Mouse (Mus musculus): ENCODE results near the gene Tmem107. TPM values are rescaled to one million over a fixed set of nuclear protein-coding genes. Genes with fewer than 3 reads are reported as not detected.

Tmem107 gene
- total RNA-seq, 2 experiments from 2014 or later: 18.6 to 40.6 TPM

DNA sequence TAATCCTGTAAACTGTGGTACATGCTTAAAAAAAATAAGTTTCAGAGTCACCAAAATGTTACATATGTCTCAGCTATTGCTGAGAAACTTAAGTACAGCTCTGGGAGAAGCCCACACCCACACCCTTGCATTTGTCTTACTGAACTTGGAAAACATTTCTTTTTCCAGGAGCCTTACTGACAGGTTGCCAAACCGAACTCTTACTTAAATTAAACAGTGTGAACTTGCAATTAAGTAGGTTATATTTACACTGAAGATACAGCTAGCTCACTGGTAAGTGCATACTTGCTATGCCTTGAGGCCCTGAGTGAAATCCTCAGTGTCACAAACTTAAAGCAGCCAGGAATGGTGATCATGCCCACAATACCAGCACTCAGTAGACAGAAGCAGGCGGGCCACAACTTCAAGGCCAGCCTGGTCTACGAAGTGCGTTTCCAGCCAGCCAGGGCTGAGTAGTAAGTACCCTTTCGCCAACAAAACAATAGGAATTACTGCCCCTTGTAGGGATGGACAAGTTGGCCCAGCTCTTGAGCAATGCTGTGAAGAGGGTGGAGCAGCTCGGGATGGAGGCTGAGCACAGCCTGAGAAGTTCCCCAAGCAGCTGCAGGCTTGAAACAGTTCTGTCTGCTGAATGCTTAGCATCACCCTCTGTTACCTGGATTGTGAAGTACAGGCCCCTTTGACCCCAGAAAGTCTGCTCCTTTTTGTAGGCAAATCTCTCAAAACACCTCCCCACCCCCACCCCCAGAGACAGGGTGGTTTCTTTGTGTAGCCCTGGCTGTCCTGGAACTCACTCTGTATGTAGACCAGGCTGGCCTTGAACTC lies 3.6 kb downstream of the Tmem107 start:
- peak; percentile 15 for ATAC-seq (replicated peaks; ENCODE audit: poor library complexity)

DNA sequence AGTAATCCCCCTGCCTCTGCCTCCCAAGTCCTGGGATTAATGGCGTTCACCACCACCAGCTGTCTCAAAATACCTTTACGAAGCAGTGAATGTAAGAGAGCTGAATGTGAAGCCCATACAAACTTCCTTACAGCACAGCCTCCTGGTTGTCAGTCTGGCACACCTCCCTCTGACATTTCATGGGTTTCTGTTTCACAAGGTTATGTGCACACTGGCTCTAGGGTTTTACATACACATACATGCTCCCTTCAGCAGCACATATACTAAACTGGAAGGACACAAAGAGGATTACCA lies 4.1 kb downstream of the Tmem107 start:
- ATAC-seq (replicated peaks; ENCODE audit: poor library complexity): no peak

DNA sequence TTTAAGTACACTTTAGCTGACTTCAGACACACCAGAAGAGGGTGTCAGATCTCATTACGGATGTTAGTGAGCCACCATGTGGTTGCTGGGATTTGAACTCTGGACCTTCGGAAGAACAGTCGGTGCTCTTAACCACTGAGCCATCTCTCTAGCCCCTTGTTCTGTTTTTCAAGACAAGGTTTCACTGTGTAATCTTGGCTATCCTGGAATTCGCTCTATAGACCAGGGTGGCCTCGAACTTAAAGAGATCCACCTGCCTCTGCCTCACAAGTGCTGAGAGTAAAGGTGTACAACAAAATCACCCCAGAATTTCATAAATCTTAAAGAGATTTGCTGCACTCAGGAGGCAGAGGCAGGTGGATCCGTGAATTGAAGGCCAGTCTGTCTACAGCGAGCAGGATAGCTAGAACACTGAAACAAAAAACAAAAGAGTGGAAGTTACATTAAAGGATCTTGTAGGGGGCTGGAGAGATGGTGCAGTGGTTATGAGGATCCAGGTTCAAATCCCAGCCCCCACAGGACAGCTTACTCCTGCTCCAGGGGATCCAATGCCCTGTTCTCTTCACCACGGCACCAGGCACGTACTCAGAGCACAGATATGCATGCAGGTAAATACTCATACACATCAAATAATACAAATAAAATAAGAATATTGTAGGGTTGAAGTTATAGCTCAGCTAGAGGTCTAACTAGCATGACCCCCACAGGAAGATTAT lies 5.3 kb downstream of the Tmem107 start:
- no peak for ATAC-seq (replicated peaks; ENCODE audit: poor library complexity)

DNA sequence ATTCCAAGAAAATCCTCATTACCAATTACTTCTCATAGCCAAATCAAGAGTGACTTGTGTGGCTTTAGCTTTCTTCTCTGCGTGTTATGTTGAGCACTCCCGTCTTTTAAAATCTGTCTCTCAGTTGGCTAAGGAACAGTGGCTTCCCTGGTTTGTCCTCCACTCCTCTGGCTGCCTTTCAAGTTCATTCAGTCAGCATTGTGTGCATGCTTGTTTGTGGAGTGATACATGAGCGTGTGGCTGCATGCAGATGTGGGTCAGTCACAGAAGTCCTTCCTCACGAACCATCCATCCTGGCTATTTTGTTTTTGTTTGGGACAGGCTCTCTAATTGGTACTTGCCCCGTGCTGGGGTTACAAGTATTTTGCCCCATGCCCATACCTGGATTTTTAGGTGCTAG lies 6.0 kb downstream of the Tmem107 start:
- no peak for ATAC-seq (replicated peaks; ENCODE audit: poor library complexity)

DNA sequence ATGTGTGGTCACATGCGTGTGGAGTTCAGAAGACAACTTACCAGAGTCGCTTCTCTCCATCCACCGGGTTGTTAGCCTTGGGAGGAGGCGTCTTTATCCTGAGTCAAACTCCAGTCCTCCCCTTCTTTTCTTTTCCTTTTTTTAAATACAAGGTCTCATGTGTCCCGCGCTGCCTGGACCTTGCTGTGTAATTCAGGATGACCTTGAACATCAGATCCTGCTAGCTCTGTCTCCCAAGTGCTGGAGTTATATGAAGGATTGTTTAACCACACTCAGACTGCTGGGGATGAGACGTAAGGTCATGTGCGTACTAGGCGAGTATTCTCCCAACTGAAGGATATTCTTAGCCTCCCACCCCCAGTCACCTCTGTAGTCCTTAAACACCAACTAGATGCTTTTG lies 6.7 kb downstream of the Tmem107 start:
- no peak for ATAC-seq (replicated peaks; ENCODE audit: poor library complexity)

DNA sequence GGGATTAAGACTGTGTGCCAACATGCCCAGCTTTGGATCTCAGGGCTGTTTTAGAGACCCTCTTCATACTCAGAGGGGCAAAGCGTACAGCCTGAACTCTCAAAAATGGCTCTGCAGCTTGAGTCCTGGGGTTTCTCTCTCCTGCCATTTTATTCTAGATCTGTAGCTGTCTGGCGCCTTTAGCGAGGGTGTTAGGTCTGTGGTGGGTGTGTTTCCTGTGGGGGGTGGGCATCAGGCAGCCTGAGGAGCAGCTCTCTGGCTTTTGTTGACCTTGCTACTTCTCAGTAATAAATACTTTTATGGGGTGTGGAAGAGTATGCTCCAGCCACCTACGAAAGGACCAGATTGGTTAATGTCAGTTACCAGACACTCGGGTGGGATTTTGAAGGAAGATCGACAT lies 7.4 kb downstream of the Tmem107 start:
- no peak for ATAC-seq (replicated peaks; ENCODE audit: poor library complexity)

DNA sequence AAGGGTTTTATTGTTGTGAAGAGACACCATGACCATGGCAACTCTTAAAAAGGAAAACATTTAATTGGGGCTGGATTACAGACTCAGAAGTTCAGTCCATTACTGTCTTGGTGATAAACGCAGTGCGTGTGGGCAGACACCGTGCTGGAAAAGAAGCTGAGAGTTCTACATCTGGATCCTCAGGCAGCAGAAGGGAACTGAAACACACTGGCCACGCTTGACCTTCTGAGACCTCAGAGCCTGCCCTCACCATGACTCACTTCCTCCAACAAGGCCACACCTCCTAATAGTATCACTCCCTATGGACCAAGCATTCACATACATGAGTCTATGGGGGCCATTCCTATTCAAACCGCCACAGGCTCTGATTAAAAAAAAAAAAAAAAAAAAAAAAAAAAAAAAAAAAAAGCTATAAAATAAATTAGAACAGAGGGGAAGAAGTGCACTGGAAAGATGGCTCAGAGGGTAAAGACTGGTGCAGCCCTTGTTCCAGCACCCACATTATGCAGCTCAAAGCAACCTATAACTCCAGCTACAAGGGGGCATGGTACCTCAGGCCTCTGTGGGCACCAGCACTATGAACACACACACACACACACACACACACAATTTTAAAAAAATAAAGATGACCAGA lies 8.3 kb downstream of the Tmem107 start:
- peak; percentile 60 for ATAC-seq (replicated peaks; ENCODE audit: poor library complexity)

DNA sequence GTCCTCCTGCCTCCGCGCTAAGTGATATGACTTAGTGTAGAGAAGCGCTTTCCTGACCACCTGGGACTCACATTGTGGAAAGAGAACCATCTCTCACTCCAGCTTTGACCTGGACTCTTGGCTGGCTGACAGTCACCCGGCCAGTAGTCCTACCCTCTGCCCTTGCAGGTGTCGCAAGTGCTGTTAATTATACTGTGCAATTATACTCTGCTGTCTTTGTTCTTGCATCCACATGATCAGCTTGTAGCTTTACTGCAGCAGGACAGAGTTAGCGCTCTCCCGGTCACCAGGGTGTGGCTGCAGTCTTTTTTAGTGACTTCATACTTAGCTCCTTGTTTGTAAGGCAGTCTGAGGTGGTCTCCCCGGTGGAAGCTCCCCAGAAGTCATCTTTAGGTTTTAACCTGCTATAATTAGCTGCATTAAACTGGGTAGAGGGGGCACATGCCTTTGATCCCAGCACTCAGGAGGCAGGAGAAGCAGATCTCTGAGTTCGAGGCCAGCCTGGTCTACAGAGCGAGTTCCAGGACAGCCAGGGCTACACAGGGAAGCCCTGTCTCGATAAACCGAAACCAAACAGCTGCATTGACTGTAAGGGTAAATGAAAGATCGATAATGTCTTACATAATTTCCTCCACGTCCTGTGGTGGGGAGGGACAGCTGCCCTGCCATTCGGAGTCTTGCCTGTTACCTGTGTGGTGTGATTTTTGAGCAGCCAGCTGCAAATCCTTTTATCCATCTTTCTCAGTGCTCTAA lies 9.7 kb downstream of the Tmem107 start:
- ATAC-seq (replicated peaks; ENCODE audit: poor library complexity): no peak

DNA sequence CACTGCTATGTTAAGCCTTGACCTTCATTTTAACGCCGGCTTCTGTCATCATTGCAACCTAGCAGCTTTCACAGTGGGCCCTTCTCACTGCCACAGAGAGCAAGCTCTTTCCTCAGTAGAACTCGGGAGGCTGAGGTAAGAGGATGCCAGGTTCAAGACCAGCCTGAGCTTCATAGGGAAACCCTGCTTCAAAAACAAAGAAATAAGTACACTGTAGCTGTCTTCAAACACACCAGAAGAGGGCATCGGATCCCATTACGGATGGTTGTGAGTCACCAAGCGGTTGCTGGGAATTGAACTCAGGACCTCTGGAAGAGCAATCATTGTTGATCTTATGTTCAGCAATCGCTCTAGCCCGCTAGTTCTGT lies 10.2 kb downstream of the Tmem107 start:
- ATAC-seq (replicated peaks; ENCODE audit: poor library complexity): no peak

DNA sequence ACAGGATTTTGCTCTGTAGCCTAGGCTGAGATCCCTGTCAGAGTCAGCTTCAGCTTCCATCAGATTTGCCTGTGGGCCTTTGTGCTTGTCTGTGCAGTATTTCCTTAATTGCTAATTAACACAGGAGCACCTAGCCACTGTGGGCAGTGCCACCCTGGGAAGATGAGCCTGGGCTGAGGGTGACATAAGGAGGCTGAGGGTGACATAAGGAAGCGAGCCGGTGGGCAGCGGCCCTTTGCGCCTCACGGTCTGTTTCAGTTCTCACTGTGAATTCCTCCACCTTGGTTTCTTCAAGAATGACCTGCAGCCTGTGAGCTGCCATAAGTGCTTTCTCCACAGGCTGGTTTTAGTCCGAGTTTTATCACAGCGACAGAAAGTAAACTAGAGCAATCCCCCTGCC lies 11.0 kb downstream of the Tmem107 start:
- ATAC-seq (replicated peaks; ENCODE audit: poor library complexity): no peak

DNA sequence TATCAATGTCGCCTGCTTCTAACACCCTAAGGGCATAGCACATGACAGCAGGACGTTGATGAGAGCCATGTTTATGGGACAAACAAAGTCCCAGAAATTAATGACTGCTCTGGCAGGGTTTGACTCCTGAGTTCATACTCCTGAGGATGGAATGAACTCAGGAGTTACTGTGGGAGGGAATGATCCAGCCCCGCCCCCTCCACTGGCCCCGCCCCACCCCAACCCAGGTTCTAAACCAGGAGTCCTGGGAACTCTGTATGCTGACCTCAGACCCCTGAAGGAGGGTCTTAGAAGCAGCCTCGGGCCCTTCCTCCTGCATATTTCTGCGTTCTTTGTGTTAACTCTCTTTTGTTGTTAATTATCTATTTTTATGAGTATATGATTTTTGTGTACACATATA lies 15.0 kb downstream of the Tmem107 start:
- ATAC-seq (replicated peaks; ENCODE audit: poor library complexity): no peak

DNA sequence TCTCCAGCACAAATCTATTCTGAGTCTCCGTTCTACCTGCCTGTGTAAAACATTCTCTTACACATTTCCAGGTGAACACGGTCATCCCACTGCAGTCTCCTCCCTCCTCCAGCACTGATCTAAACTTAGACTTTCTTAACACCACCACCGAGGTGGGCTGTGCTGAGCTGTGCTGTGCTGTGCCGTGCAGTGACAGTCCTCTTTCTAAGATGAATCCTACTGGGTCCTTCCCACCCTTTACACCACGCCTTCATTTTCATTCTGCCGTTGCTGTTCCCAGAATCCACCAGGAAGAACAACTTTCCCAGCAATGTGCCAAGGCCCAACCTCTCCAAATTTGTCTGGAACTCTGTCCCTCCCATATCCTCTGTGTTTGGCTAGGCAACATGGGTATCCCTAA lies 15.8 kb downstream of the Tmem107 start:
- ATAC-seq (replicated peaks; ENCODE audit: poor library complexity): no peak

DNA sequence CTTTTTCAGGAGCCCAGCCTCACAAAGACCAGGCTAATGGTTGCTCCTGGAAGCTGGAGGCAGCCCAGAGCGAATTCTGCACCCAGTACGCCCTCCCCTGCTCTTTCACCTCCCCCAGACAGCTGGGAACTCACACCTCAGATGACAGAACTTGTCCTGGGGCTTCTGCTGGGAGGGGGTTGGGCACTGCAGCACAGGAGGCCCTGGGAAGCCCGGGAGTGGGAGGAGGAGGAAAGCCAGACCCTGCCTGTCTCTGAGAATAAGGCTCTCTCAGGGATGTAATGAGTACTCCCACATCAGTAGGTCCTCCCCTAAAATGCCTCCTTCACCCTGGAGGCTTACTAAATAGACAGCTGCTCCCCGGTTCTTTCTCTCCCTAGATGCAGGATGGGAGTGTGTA lies 16.5 kb downstream of the Tmem107 start:
- no peak for ATAC-seq (replicated peaks; ENCODE audit: poor library complexity)

DNA sequence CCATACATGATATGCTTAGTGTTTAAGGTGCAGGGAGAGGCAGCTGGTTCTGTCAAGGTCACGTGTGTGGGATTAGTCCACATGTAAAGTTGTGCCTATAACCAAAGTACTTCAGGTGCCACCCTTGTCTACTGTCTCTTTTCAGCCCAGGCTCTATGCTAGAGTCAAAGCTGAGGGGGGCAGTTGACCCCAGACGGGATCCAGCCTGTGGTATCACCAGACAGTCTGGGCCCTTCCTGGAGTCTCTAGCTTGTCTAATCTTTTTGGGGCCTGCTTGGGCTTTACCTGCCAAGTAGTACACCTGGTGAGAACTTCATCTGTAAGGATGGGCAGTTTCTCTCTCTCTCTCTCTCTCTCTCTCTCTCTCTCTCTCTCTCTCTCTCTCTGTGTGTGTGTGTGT lies 17.0 kb downstream of the Tmem107 start:
- no peak for ATAC-seq (replicated peaks; ENCODE audit: poor library complexity)

DNA sequence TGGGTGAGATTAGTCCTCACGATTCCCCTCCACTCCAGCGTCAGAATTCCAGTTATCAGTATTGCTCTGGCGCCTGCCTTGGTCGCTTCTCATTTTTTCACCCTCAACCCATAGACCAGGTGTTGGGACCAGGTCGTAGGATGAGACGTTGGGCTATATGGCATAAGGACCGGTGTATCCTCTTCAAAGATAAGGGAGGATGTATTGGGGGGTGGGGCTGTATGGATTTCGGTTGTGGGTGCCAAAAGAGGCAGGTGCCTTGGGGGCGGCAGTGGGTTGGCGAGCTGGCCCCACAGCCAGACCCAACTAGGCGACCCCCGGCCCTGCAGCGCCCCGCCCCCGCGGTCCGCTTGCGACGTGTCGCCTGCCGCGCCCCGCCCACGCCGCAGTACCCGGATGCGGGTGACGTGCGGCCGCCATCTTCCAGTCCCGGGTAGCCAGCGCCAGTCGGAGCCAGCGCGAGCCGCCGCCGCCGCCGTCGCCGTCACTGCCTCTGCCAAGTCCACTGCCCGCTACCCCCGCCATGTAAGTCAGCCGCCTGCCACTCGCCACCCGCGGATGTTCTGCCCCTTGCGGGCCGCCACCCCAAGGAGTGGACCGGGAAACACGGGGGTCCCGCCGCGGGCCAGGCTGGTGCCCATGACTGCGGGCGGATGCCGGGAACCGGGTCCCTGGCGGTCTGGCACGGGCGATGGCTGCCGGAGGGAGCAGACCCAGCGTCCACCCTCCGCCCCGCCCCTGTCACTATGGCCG lies 17.7 kb downstream of the Tmem107 start, which contains the start of gene Vamp2:
Gene Vamp2, plus strand, starts transcription at position 388 of the 753 bp plus-strand sequence.
- ATAC-seq (replicated peaks; ENCODE audit: poor library complexity): peak; percentile 80

DNA sequence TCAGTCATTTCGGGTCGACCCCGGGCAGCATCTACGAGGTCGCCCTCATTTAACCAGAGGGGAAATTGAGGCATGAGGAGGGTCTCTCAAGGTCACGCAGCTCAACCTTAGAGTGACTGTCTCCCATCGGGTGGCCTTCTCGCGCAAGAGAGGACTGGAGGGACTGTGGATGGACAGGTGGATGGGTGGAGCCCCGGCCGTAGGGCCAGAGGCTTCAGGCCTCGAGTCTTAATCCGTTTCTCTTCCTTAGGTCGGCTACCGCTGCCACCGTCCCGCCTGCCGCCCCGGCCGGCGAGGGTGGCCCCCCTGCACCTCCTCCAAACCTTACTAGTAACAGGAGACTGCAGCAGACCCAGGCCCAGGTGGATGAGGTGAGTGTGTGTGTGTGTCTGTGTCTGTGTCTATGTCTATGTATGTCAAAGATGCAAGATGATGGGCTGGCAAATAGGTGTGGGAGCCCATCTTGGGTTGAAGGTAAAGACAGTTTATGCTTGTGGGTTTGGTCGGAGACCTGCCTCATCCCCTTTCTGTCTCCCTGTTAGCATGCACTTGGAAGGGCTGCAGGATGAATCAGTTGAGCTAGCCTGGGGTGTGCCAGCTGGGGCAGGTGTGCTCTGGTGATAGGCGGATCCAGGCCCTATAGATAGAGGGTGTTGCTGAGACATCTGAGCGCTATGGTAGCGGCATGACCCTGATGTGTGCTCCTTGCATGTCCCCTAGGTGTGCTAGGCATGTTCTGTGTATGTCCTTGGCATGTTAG lies 18.4 kb downstream of the Tmem107 start:
- peak; percentile 46 for ATAC-seq (replicated peaks; ENCODE audit: poor library complexity)

DNA sequence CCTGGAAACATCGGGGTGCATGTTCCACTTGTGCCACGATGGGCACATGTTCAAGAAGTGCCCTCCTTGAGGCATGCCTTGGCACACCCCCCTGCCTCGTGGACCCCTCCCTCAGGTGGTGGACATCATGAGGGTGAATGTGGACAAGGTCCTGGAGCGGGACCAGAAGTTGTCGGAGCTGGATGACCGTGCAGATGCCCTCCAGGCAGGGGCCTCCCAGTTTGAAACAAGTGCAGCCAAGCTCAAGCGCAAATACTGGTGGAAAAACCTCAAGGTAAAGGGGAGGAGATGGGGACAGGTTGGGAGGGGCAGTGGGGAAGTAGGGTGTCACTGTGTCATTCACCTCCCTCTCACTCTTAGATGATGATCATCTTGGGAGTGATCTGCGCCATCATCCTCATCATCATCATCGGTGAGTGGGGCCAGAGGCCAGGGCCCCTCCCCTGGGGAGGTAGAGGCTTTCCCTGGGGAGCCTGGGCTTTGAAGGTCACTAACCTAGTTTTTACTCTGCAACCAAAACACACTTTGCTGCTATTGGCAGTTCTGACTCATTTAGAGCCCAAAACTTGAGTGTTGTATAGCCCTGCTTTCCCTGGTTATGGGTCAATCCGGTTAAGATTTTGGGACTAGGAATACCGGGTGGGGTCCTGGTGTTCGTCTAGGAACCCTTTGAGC lies 19.1 kb downstream of the Tmem107 start:
- ATAC-seq (replicated peaks; ENCODE audit: poor library complexity): no peak

DNA sequence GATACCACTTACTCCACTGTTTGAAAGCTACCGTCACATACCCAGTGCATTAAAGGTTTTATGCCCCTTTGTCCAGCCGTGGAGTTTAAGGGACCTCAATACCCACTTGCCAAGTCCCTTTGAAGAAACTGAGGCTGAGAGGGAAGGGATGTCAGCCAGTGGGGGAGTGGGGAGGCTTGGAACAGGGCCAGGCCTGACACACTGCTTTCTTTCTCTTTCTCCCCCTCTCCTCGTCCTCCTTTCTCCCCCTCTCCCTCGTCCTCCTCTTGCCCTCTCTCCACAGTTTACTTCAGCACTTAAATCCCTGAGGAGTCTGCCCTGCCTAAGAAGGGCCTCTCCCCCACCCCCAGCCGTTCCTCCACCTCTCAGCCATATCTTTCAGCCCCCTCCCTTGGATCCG lies 19.8 kb downstream of the Tmem107 start:
- ATAC-seq (replicated peaks; ENCODE audit: poor library complexity): no peak

DNA sequence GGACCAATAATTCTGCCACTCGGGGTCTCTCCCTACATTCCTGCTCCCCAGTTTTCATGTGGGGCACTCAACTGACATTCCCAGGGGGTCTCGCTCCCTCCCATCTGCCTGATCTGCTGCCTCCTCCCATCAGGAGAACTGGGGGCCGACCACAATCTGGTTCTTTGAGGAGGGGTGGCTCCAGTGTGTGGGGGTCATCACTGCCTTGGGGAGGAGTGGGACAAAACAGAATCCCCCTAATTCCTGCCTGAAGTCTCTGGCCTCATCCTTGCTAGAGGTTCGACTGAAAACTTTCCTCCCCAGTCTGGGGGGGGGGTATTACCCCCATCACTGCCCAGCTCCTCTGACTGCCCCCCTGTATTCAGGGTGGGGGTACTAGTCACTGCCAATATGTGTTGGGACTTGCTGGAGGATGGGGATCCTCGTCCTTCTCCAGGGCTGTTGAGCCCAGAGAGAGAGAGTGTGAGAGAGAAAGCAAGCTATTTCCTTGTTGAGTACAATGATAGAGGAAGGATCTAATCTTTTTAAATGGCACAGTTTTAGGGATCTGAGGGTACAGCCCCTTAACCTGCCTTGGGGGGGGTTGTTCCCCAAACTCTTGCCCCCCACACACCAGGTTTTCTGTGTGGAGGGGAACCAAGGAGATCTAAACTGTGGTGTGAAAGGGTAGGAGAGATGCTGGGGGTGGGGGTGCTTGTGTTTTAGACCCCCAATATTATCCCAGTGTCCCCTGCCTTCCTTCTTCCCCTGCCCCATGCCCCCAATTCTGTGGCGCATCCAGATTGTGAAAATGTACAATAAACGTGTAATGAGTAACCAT lies 21.2 kb downstream of the Tmem107 start:
- no peak for ATAC-seq (replicated peaks; ENCODE audit: poor library complexity)

Measured in megakaryocyte progenitor cell, adult 5-6 weeks (primary cell).